Mouse (Mus musculus) liver, embryonic 16.5 days (tissue): ENCODE data around the gene Mrc2. TPM values are rescaled to one million over a fixed set of nuclear protein-coding genes. Genes with fewer than 3 reads are reported as not detected.

ENCODE experiments used
- ATAC-seq: fragments of 200-750 bp; cut with Nextera tagmentation; 2 replicates; pipeline ENCODE4 v1.8.0; 2017; ENCODE audit warnings: low read depth, mild to moderate bottlenecking, moderate number of reproducible peaks, moderate library complexity
- H3K27ac ChIP-seq: fragments of 300-500 bp; sonication (generic); 2 replicates; pipeline ENCODE4 v1.5.1; 2014; ENCODE audit warnings: mild to moderate bottlenecking, low read length
- H3K27me3 ChIP-seq: fragments of 300-500 bp; sonication (generic); 2 replicates; pipeline ENCODE4 v1.6.1; 2014; ENCODE audit warnings: low read depth, low read length, mixed read lengths; ENCODE audit not compliant: control insufficient read depth, insufficient read depth
- H3K36me3 ChIP-seq: fragments of 300-500 bp; sonication (generic); 2 replicates; pipeline ENCODE4 v1.6.1; 2014; ENCODE audit warnings: mild to moderate bottlenecking; ENCODE audit not compliant: control insufficient read depth, insufficient read depth
- H3K4me1 ChIP-seq: fragments of 300-500 bp; sonication (generic); 2 replicates; pipeline ENCODE4 v1.6.1; 2014; ENCODE audit warnings: low read depth, low read length, mixed read lengths; ENCODE audit not compliant: control insufficient read depth
- H3K4me2 ChIP-seq: fragments of 300-500 bp; sonication (generic); 2 replicates; pipeline ENCODE4 v1.6.1; 2014; ENCODE audit warnings: low read depth, low read length, mixed read lengths
- H3K4me3 ChIP-seq: fragments of 300-500 bp; sonication (generic); 2 replicates; pipeline ENCODE4 v1.5.1; 2014; ENCODE audit warnings: low read depth, mild to moderate bottlenecking, low read length
- H3K9ac ChIP-seq: fragments of 300-500 bp; sonication (generic); 2 replicates; pipeline ENCODE4 v1.6.1; 2014; ENCODE audit warnings: low read depth, low read length
- H3K9me3 ChIP-seq: fragments of 300-500 bp; sonication (generic); replicated peaks from 2 replicates; pipeline ENCODE4 v1.6.1; 2016; ENCODE audit warnings: low read length; ENCODE audit not compliant: control insufficient read depth
- WGBS: fragments of 180-500 bp; shearing (Covaris S2); extraction: QIAGEN DNeasy Blood & Tissue Kit; methylation state at CpG from one replicate; pipeline ENCODE4 v1.1.7; 2014; ENCODE audit not compliant: insufficient replicate concordance; 5-methylcytosine and 5-hydroxymethylcytosine counted together
- polyA plus RNA-seq: library from polyadenylated mRNA; unstranded; fragments of >200 nt; fragmentation: Nextera tagmentation; extraction: Ambion mirVana; gene quantifications from 2 replicates; pipeline ENCODE4 v1.2.1, GENCODE M21; 2015

The Mrc2 gene
- polyA plus RNA-seq, 1 experiment from 2014 or later, result 0.63 TPM

GRCm38 (mm10) chr11:105366051-105366450 lies 73.6 kb downstream of the Mrc2 start:
- H3K4me3 ChIP-seq, result 0 out of 2 replicates have a peak overlapping the region, but pooled peaks have one; percentile 17
- ATAC-seq, result peak; percentile 97
- WGBS, result 7% methylated on average over 4 of the region's 4 CpGs

GRCm38 (mm10) chr11:105367163-105367562 lies 74.7 kb downstream of the Mrc2 start:
- WGBS, result 22% methylated on average over 3 of the region's 3 CpGs
- H3K4me2 ChIP-seq, result no peak overlapping the region
- H3K9ac ChIP-seq, result peak overlapping the region; percentile 38
- H3K4me1 ChIP-seq, result peaks cover 57% of the 10 kb centered on the region
- H3K9me3 ChIP-seq, result no peaks in the 10 kb centered on the region
- peaks cover 12% of the 10 kb centered on the region for H3K27me3 ChIP-seq
- no peak overlapping the region for H3K4me3 ChIP-seq
- H3K27ac ChIP-seq, result peak overlapping the region; percentile 97
- no peaks in the 10 kb centered on the region for H3K36me3 ChIP-seq
- ATAC-seq, result no peak

More at GRCm38 (mm10) chr11:105366051-105366450, 73.6 kb downstream of the Mrc2 start:
- H3K9ac ChIP-seq, result peak overlapping the region; percentile 61
- H3K4me2 ChIP-seq, result peak overlapping the region; percentile 59
- no peaks in the 10 kb centered on the region for H3K9me3 ChIP-seq
- H3K36me3 ChIP-seq, result no peaks in the 10 kb centered on the region
- peaks cover 12% of the 10 kb centered on the region for H3K27me3 ChIP-seq
- H3K27ac ChIP-seq, result peak overlapping the region; percentile 97
- H3K4me1 ChIP-seq, result peaks cover 57% of the 10 kb centered on the region

GRCm38 (mm10) chr11:105368833-105369232 lies 76.4 kb downstream of the Mrc2 start:
- Histone ChIP-seq H3K4me3 (no peak overlapping the region), H3K27ac (no peak overlapping the region), H3K4me2 (no peak overlapping the region), H3K9ac (no peak overlapping the region), H3K36me3 (no peaks in the 10 kb centered on the region), H3K9me3 (no peaks in the 10 kb centered on the region), H3K4me1 (peaks cover 51% of the 10 kb centered on the region), H3K27me3 (peaks cover 3% of the 10 kb centered on the region)
- no peak for ATAC-seq
- WGBS, result 47% methylated on average over 5 of the region's 5 CpGs

GRCm38 (mm10) chr11:105369526-105370386 lies 77.3 kb downstream of the Mrc2 start:
- H3K9ac ChIP-seq, result no peak overlapping the region
- no peaks in the 10 kb centered on the region for H3K27me3 ChIP-seq
- peaks cover 50% of the 10 kb centered on the region for H3K4me1 ChIP-seq
- WGBS, result 84% methylated on average over 13 of the region's 13 CpGs
- H3K36me3 ChIP-seq, result no peaks in the 10 kb centered on the region
- no peak overlapping the region for H3K4me3 ChIP-seq
- ATAC-seq, result no peak
- no peak overlapping the region for H3K27ac ChIP-seq
- no peaks in the 10 kb centered on the region for H3K9me3 ChIP-seq
- H3K4me2 ChIP-seq, result no peak overlapping the region

- no peak for ATAC-seq
- no peaks in the 10 kb centered on the region for H3K27me3 ChIP-seq
- WGBS, result 70% methylated on average over 9 of the region's 9 CpGs
- no peaks in the 10 kb centered on the region for H3K36me3 ChIP-seq
- H3K9ac ChIP-seq, result no peak overlapping the region
- peaks cover 37% of the 10 kb centered on the region for H3K4me1 ChIP-seq
- H3K9me3 ChIP-seq, result no peaks in the 10 kb centered on the region
- H3K27ac ChIP-seq, result no peak overlapping the region
- H3K4me2 ChIP-seq, result no peak overlapping the region
- no peak overlapping the region for H3K4me3 ChIP-seq
Observed at GRCm38 (mm10) chr11:105371818-105372217, 79.4 kb downstream of the Mrc2 start.

- no peak overlapping the region for H3K9ac ChIP-seq
- H3K4me2 ChIP-seq, result no peak overlapping the region
- 0 out of 2 replicates have a peak overlapping the region, but pooled peaks have one; percentile 12 for H3K27ac ChIP-seq
- peaks cover 18% of the 10 kb centered on the region for H3K4me1 ChIP-seq
- H3K36me3 ChIP-seq, result no peaks in the 10 kb centered on the region
- ATAC-seq, result no peak
- no peaks in the 10 kb centered on the region for H3K27me3 ChIP-seq
- H3K4me3 ChIP-seq, result no peak overlapping the region
- WGBS, result 58% methylated on average over 8 of the region's 8 CpGs
- H3K9me3 ChIP-seq, result no peaks in the 10 kb centered on the region
Observed at GRCm38 (mm10) chr11:105373881-105374280, 81.4 kb downstream of the Mrc2 start.

GRCm38 (mm10) chr11:105374526-105375175 lies 82.2 kb downstream of the Mrc2 start:
- no peaks in the 10 kb centered on the region for H3K27me3 ChIP-seq
- no peak overlapping the region for H3K4me2 ChIP-seq
- no peaks in the 10 kb centered on the region for H3K9me3 ChIP-seq
- no peak overlapping the region for H3K4me3 ChIP-seq
- ATAC-seq, result peak; percentile 50
- H3K4me1 ChIP-seq, result peaks cover 18% of the 10 kb centered on the region
- no peak overlapping the region for H3K9ac ChIP-seq
- 35% methylated on average over 10 of the region's 10 CpGs for WGBS
- H3K27ac ChIP-seq, result no peak overlapping the region
- no peaks in the 10 kb centered on the region for H3K36me3 ChIP-seq

GRCm38 (mm10) chr11:105375821-105376235 lies 83.4 kb downstream of the Mrc2 start:
- Histone ChIP-seq H3K4me3 (no peak overlapping the region), H3K27me3 (no peaks in the 10 kb centered on the region), H3K9ac (no peak overlapping the region), H3K4me1 (peaks cover 18% of the 10 kb centered on the region), H3K36me3 (no peaks in the 10 kb centered on the region), H3K9me3 (no peaks in the 10 kb centered on the region), H3K4me2 (no peak overlapping the region), H3K27ac (no peak overlapping the region)
- WGBS, result 61% methylated on average over 1 of the region's 1 CpGs
- ATAC-seq, result no peak

- Histone ChIP-seq H3K9ac (no peak overlapping the region), H3K4me1 (no peaks in the 10 kb centered on the region), H3K36me3 (no peaks in the 10 kb centered on the region), H3K27me3 (no peaks in the 10 kb centered on the region), H3K4me2 (no peak overlapping the region), H3K9me3 (peaks cover 3% of the 10 kb centered on the region), H3K4me3 (no peak overlapping the region), H3K27ac (no peak overlapping the region)
- no peak for ATAC-seq
- 87% methylated on average over 9 of the region's 9 CpGs for WGBS
Observed at GRCm38 (mm10) chr11:105385266-105385665, 92.8 kb downstream of the Mrc2 start.
